Mouse (Mus musculus) cortical plate, adult 2 months (tissue): ENCODE data around the gene Rapgef2.

Source experiments
- CTCF ChIP-seq: fragments of 200-500 bp; IDR thresholded peaks from 2 replicates; pipeline ENCODE4 v1.5.1; 2011; ENCODE audit warnings: mild to moderate bottlenecking, control low read depth, low read length; ENCODE audit not compliant: insufficient read depth; ENCODE audit errors: extremely low read depth
- POLR2A ChIP-seq: fragments of 200-500 bp; IDR thresholded peaks from 2 replicates; pipeline ENCODE4 v1.6.1; 2011; ENCODE audit warnings: mild to moderate bottlenecking, low read length, control low read depth; ENCODE audit not compliant: insufficient read depth; ENCODE audit errors: extremely low read depth

- TF ChIP-seq POLR2A (0 out of 2 replicates have a peak, but pooled peaks have one; percentile 31), CTCF (no peak)
Measured at GRCm38 (mm10) chr3:79314006-79314698, 27.8 kb upstream of the Rapgef2 start.
